Mouse (Mus musculus) adrenal gland, postnatal 14 days (tissue): Measurements from ENCODE around the gene Crygn. TPM values are rescaled to one million over a fixed set of nuclear protein-coding genes. Genes with fewer than 3 reads are reported as not detected.

Experiments used
- DNase-seq: peaks from one replicate; pipeline ENCODE4 v3.0.0; 2021; ENCODE audit warnings: mixed read lengths
- total RNA-seq: library from RNA; stranded (reverse); gene quantifications from 2 replicates; pipeline ENCODE4 v1.2.3, GENCODE M21; 2021

Gene Crygn
- total RNA-seq, 1 experiment from 2014 or later: 2.6 TPM

DNA sequence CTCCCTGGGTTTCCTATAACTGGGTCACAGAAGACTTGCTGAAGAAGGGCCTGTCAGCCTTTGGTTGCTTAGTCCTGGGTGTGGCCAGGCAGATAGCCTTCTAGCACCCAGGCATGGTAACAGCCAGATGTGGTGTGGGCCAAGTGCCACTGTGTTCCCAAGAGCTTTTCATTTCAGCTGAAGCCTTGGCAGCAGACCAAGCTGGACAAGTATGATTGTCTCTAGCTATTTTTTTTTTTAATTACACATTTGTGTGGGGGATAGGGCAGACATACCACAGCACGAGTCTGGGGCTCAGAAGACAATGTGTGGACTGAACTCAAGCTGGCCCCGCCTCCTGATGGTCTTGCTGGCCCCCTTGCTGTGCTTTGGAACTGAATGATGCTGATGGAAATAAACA is 47.8 kb downstream of the Crygn start:
- DNase-seq: peak; percentile 72

DNA sequence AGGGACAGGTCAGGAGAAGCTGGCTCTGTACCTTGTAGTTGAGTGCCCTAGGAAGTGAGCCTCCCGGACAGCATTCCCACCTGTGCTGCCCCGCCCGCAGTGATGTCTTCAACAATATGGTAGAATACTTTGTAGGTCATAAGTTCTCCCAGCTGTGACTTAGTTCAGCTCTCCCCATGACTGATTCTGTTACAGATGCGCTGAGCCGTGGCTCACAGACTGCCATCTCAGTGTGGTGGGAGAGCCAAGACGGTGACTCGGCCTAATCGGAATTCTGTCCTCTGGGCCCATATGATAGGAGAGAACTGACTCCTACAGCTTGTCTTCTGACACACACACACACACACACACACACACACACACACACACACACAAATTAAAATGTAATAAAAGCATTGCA is 53.2 kb downstream of the Crygn start:
- no peak for DNase-seq

DNA sequence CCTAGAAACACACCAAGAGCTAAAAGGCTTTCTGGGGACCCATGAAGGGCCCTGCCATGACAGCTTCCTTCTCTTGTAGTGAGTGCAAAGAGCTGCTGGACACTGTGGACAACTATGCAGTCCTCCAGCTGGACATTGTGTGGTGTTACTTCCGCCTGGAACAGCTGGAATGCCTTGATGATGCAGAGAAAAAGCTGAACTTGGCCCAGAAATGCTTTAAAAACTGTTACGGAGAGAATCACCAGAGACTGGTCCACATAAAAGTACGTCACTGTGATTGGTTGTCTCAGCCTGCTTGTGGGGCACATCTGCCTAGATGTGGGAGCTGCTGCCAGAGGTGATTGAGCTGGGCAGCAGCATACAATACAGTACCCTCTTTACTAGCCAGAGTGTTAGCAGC is 56.5 kb downstream of the Crygn start:
- no peak for DNase-seq

Other genes starting within 250 kb of the Crygn start
- gene Gbx1, start 230.8 kb downstream of the Crygn start, total RNA-seq: not detected in 2 replicates
- 0.15 and 0.19 TPM in 2 replicates for gene Asb10, start 217.0 kb downstream of the Crygn start, total RNA-seq
- gene 4931409K22Rik, start 201.2 kb downstream of the Crygn start, total RNA-seq: not detected in 2 replicates
- 59.3 and 67.0 TPM in 2 replicates for gene Abcf2, start 180.5 kb downstream of the Crygn start, total RNA-seq
- gene Chpf2, start 171.3 kb downstream of the Crygn start, total RNA-seq: 32.3 and 44.0 TPM in 2 replicates
- gene Smarcd3, start 133.6 kb downstream of the Crygn start, total RNA-seq: 15.5 and 24.3 TPM in 2 replicates
- gene Nub1, start 72.5 kb downstream of the Crygn start, total RNA-seq: 45.4 and 50.7 TPM in 2 replicates
- 1.9 and 2.6 TPM in 2 replicates for gene Wdr86, start 27.3 kb downstream of the Crygn start, total RNA-seq
- gene Rheb, start 84.6 kb upstream of the Crygn start, total RNA-seq: 68.6 and 76.1 TPM in 2 replicates